Mouse (Mus musculus) cerebellum, adult 2 months (tissue): ENCODE results near the gene Otof. TPM values are rescaled to one million over a fixed set of nuclear protein-coding genes. Genes with fewer than 3 reads are reported as not detected.
A peak's percentile ranks its signal among the peaks of the same experiment; 100 is the strongest.

Experiments
- DNase-seq, 2 experiments: peaks; one replicate each; pipeline ENCODE4 v3.0.0; 2021
- H3K27ac ChIP-seq: fragments of 200-500 bp; 2 replicates; pipeline ENCODE4 v1.5.1; 2012; ENCODE audit warnings: low read length, control low read depth, inconsistent platforms; ENCODE audit not compliant: insufficient read depth
- H3K27me3 ChIP-seq: fragments of 200-500 bp; 2 replicates; pipeline ENCODE4 v1.6.1; 2012; ENCODE audit warnings: inconsistent platforms, mild to moderate bottlenecking, low read length, moderate library complexity; ENCODE audit not compliant: control insufficient read depth, insufficient read depth
- H3K4me1 ChIP-seq: fragments of 200-500 bp; 2 replicates; pipeline ENCODE4 v1.6.1; 2011; ENCODE audit warnings: low read length; ENCODE audit not compliant: control insufficient read depth, insufficient read depth
- H3K4me3 ChIP-seq: fragments of 200-500 bp; replicated peaks from 2 replicates; pipeline ENCODE3; 2011; ENCODE audit warnings: mild to moderate bottlenecking, low read depth, low read length, control low read depth; ENCODE audit not compliant: insufficient read depth
- CTCF ChIP-seq: fragments of 200-500 bp; IDR thresholded peaks from 2 replicates; pipeline ENCODE4 v1.5.1; 2011; ENCODE audit warnings: low read depth, mild to moderate bottlenecking, control low read depth, low read length, moderate library complexity, borderline replicate concordance; ENCODE audit not compliant: insufficient read depth
- POLR2A ChIP-seq: fragments of 200-500 bp; IDR thresholded peaks from 2 replicates; pipeline ENCODE4 v1.6.1; 2011; ENCODE audit warnings: low read length, control low read depth, borderline replicate concordance; ENCODE audit not compliant: insufficient read depth
- WGBS: fragments of 180-500 bp; shearing (Covaris S2); methylation state at CpG from one replicate; pipeline ENCODE4 v1.1.7; 2018; 5-methylcytosine and 5-hydroxymethylcytosine counted together
- polyA plus RNA-seq: library from polyadenylated mRNA; depleted of rRNA; stranded (reverse); fragments of >200 nt; gene quantifications from 2 replicates; pipeline ENCODE4 v1.2.3, GENCODE M21; 2012

Gene Otof
- polyA plus RNA-seq, 1 experiment: 3.1 TPM

GRCm38 (mm10) chr5:30356647-30357046 lies 105.1 kb downstream of the Otof start:
- H3K4me3 ChIP-seq: no peak overlapping the region
- H3K27me3 ChIP-seq: no peaks in the 10 kb centered on the region
- no peak for DNase-seq
- TF ChIP-seq CTCF (no peak), POLR2A (no peak)
- 86% methylated on average over 7 of the region's 7 CpGs for WGBS
- no peak overlapping the region for H3K27ac ChIP-seq
- H3K4me1 ChIP-seq: 0 out of 2 replicates have a peak, but pooled peaks cover 2% of the 10 kb centered on the region

DNA sequence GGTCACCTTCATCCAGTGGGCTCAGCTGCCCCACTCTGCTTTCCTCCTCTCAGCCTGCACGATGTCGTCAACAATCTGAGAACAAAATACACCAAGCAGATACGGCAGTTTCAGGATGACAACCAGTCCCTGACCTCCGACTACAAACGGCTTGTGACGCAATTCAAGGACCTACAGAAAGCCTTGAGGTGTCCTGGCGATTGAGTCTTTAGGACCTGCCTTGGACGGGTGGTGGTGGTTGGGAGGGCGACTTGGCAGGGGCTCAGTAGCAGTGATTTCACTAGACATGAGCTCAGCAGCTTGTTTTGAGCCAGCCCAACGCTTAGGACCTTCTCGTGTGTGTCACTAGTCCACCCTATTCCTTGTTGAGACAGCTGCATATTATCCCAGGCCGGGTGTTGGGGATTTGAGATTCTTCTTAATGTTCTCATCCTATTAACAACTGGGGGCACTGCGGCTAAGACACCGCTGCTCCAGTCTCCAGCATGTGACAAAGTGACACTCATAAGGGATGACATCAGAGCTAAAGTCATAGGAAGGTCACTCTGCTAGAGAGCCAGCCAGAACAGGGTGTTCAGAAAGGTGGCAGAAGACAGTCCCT lies 106.1 kb downstream of the Otof start:
- 83% methylated on average over 14 of the region's 14 CpGs for WGBS
- Histone ChIP-seq H3K4me3 (no peak overlapping the region), H3K27ac (no peak overlapping the region), H3K4me1 (0 out of 2 replicates have a peak, but pooled peaks cover 2% of the 10 kb centered on the region), H3K27me3 (no peaks in the 10 kb centered on the region)
- no peak for DNase-seq
- TF ChIP-seq CTCF (no peak), POLR2A (no peak)

DNA sequence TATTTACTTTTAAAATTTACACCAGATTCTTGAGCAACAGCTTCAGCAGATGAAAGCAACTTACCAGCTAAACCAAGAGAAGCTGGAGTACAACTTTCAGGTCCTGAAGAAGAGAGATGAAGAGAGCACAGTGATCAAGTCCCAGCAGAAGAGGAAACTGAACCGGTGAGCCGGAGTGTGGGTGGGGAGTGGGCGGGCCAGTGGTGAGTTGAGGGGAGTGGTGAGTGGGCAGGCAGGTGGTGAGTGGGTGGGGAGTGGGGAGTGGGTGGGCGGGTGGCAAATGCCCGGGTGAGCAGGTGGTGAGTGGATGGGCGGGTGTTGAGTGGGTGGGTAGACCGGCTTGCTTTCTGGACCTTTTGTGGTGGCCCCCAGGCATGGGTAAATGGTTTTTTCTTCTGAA lies 106.6 kb downstream of the Otof start:
- DNase-seq: no peak
- no peak for TF ChIP-seq POLR2A
- TF ChIP-seq CTCF: no peak
- H3K4me1 ChIP-seq: 0 out of 2 replicates have a peak, but pooled peaks cover 2% of the 10 kb centered on the region
- WGBS: 75% methylated on average over 7 of the region's 7 CpGs
- H3K4me3 ChIP-seq: no peak overlapping the region
- no peak overlapping the region for H3K27ac ChIP-seq
- no peaks in the 10 kb centered on the region for H3K27me3 ChIP-seq

DNA sequence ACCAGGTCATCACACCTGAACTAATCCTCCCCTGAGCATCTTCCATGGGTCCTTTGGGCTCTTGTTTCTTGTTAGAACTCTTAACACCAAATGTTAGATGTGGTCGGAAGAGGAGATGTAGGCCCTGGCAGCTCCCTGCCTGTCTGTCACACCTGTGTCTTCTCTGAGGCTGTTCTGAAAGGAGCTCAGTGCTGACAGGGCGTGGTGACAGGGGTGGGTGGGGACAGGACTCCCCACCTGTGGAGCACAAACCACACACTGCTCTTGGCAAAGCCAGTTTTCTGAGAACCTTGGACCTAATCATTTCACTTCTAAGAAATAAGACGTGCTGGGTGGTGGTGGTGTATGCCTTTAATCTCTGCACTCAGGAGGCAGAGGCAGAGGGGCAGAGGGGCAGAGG lies 108.1 kb downstream of the Otof start:
- Histone ChIP-seq H3K4me1 (0 out of 2 replicates have a peak, but pooled peaks cover 2% of the 10 kb centered on the region), H3K27me3 (no peaks in the 10 kb centered on the region), H3K4me3 (no peak overlapping the region), H3K27ac (no peak overlapping the region)
- 88% methylated on average over 3 of the region's 3 CpGs for WGBS
- no peak for DNase-seq
- TF ChIP-seq POLR2A: no peak
- TF ChIP-seq CTCF: no peak

DNA sequence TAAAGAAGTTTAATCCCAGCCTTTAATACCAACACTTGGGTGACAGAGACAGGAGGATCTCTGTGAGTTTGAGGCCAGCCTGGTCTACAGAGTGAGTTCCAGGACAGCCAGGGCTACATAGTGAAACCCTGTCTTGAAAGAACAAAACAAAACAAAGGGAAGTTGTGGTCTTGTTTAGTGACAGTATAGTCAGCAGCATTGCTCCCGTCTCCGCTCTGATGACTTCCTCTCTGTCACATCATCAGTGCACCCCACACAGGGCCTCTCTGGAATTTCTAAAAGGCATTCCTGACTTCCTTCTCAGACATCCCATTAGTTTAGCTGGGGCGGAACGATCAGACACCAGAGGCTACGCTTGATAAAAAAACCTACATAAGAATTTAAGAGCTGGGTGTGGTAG lies 117.8 kb downstream of the Otof start:
- Histone ChIP-seq H3K4me3 (no peak overlapping the region), H3K27ac (no peak overlapping the region), H3K27me3 (no peaks in the 10 kb centered on the region), H3K4me1 (peaks cover 19% of the 10 kb centered on the region)
- 77% methylated on average over 5 of the region's 5 CpGs for WGBS
- no peak for DNase-seq
- TF ChIP-seq CTCF (no peak), POLR2A (no peak)

GRCm38 (mm10) chr5:30343107-30343506 lies 118.6 kb downstream of the Otof start:
- DNase-seq: peak; percentile 77 to 81
- Histone ChIP-seq H3K27me3 (no peaks in the 10 kb centered on the region), H3K27ac (no peak overlapping the region), H3K4me1 (peaks cover 19% of the 10 kb centered on the region), H3K4me3 (peak overlapping the region; percentile 17)
- WGBS: 2% methylated on average over 9 of the region's 9 CpGs
- TF ChIP-seq POLR2A (no peak), CTCF (peak; percentile 99)

- WGBS: 11% methylated on average over 17 of the region's 17 CpGs
- H3K4me1 ChIP-seq: peaks cover 19% of the 10 kb centered on the region
- no peaks in the 10 kb centered on the region for H3K27me3 ChIP-seq
- peak; percentile 62 to 77 for DNase-seq
- no peak for TF ChIP-seq CTCF
- no peak for TF ChIP-seq POLR2A
- peak overlapping the region; percentile 5 for H3K4me3 ChIP-seq
- no peak overlapping the region for H3K27ac ChIP-seq
Measured at GRCm38 (mm10) chr5:30342601-30343015, 119.1 kb downstream of the Otof start.

DNA sequence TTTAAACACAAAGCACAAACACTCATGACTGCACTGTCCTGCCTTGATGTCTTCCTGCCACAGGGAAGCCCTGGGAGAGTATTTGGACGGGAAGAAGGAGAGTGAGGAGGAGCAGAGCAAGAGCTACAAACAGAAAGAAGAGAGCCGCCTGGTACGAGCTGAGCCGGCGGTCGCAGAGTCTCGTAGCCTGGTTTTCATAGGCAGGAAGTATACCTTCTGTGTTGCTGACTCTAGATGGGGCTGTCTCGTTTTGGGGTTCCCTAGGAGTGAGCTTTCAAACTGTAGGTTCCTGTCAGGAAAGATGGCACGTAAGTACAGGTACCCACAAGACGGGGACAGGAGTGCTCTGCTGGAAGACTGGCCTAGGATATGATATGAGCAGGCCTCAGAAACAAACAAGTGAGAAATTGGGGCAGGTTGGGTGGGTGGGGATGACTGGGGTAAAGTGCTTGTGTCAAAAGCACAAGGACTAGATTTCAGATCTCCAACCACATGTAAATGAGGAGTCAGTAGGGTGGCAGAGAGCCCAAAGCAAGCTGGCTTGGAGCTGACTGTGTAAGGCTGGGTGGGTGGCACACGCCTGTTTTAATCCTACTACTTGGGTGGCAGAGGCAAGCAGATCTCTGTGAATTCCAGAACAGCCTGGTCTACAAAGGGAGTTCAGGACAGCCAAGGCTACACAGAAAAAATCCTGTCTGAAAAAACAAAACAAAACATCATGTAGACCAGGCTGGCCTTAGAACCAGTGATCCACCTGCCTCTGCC lies 119.9 kb downstream of the Otof start:
- peak in 1 of 2 experiments; percentile 23 for DNase-seq
- 73% methylated on average over 11 of the region's 11 CpGs for WGBS

More for the DNA sequence above, 119.9 kb downstream of the Otof start:
- no peaks in the 10 kb centered on the region for H3K27me3 ChIP-seq
- H3K4me3 ChIP-seq: no peak overlapping the region
- peaks cover 19% of the 10 kb centered on the region for H3K4me1 ChIP-seq
- no peak overlapping the region for H3K27ac ChIP-seq
- TF ChIP-seq CTCF (no peak), POLR2A (no peak)
